Mouse (Mus musculus) embryonic fibroblast, embryonic 13.5 days (primary cell): ENCODE measurements around the gene Ubac2.

Source experiments
- CTCF ChIP-seq: IDR thresholded peaks from 2 replicates; pipeline ENCODE4 v1.5.1; 2011; ENCODE audit warnings: mild to moderate bottlenecking, control low read depth, low read length, moderate library complexity, borderline replicate concordance; ENCODE audit not compliant: insufficient read depth
- POLR2A ChIP-seq: IDR thresholded peaks from 2 replicates; pipeline ENCODE4 v1.6.1; 2011; ENCODE audit warnings: low read depth, mild to moderate bottlenecking, control low read depth, low read length, moderate library complexity

DNA sequence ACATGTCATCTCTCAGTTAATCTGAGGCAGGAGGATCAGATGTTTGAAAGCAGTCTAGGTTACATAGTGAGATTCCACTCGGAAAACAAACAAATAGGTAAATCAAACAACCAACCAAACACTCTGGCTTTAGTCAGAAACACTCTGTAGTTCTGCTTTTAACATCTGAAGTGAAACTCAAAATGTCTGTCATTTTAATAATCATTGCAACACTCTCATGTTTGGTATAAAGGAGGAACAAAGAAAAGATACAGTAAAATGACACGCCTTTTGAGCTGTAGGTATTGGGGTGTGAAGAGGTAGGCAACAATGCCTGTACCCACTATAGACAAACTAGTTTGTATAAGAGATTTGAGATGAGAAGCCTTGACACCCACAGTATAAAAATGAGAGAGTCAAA, 5.2 kb upstream of the Ubac2 start:
- TF ChIP-seq POLR2A (no peak), CTCF (no peak)
